Mouse (Mus musculus) heart, embryonic 10.5 days (tissue): Measurements from ENCODE around the gene Tfam. TPM values are rescaled to one million over a fixed set of nuclear protein-coding genes. Genes with fewer than 3 reads are reported as not detected.

ENCODE experiments used
- DNase-seq: peaks from one replicate; pipeline ENCODE4 v3.0.0-alpha.2; 2017; ENCODE audit warnings: low spot score
- H3K27ac ChIP-seq: fragments of 300-500 bp; sonication (generic); 2 replicates; pipeline ENCODE4 v1.5.1; 2016; ENCODE audit warnings: mild to moderate bottlenecking
- H3K27me3 ChIP-seq: fragments of 300-500 bp; sonication (generic); 2 replicates; pipeline ENCODE4 v1.6.1; 2016; ENCODE audit warnings: mild to moderate bottlenecking; ENCODE audit not compliant: poor library complexity, insufficient read depth, severe bottlenecking
- H3K36me3 ChIP-seq: fragments of 300-500 bp; sonication (generic); 2 replicates; pipeline ENCODE4 v1.6.1; 2016; ENCODE audit warnings: mild to moderate bottlenecking, moderate library complexity
- H3K4me1 ChIP-seq: fragments of 300-500 bp; sonication (generic); 2 replicates; pipeline ENCODE4 v1.6.1; 2016; ENCODE audit warnings: mild to moderate bottlenecking
- H3K4me3 ChIP-seq: fragments of 300-500 bp; sonication (generic); 2 replicates; pipeline ENCODE4 v1.5.1; 2016; ENCODE audit warnings: mild to moderate bottlenecking, moderate library complexity
- H3K9me3 ChIP-seq: fragments of 300-500 bp; sonication (generic); 2 replicates; pipeline ENCODE4 v1.6.1; 2016; ENCODE audit warnings: mild to moderate bottlenecking, moderate library complexity
- WGBS: fragments of 180-500 bp; shearing (Covaris S2); methylation state at CpG from one replicate; pipeline ENCODE4 v1.1.7; 2016; 5-methylcytosine and 5-hydroxymethylcytosine counted together
- polyA plus RNA-seq: library from polyadenylated mRNA; unstranded; fragments of >200 nt; fragmentation: Nextera tagmentation; extraction: Ambion mirVana; gene quantifications from 2 replicates; pipeline ENCODE4 v1.2.1, GENCODE M21; 2016

The Tfam gene
- polyA plus RNA-seq: 57.8 and 78.1 TPM in 2 replicates

GRCm38 (mm10) chr10:71238240-71238554 lies at the start of gene Tfam:
Tfam (minus strand) TSS chr10:71238280.
- peak within 1 kb of the TSS; percentile 82 for H3K4me3 ChIP-seq
- peaks cover 11% of the 10 kb centered on the region; the same call in 1 of the 2 replicates for H3K4me1 ChIP-seq
- WGBS: 6% methylated on average over 7 of the region's 7 CpGs
- H3K36me3 ChIP-seq: peaks cover 25% of the 10 kb centered on the region
- peak within 1 kb of the TSS; percentile 93 for H3K27ac ChIP-seq
- DNase-seq: no peak
- peaks cover 5% of the 10 kb centered on the region; the same call in 1 of the 2 replicates for H3K27me3 ChIP-seq
- H3K9me3 ChIP-seq: no peaks in the 10 kb centered on the region

- under 1% methylated on average over 50 of the region's 50 CpGs for WGBS
- peak; percentile 90 for DNase-seq
- H3K27ac ChIP-seq: peak within 1 kb of the TSS; percentile 95
Measured at GRCm38 (mm10) chr10:71285126-71285580, 47.1 kb upstream of the Tfam start, which contains the start of gene Ube2d1. Ube2d1 (minus strand) TSS chr10:71285262.

GRCm38 (mm10) chr10:71284511-71285125 lies 46.5 kb upstream of the Tfam start:
- under 1% methylated on average over 41 of the region's 41 CpGs for WGBS
- peak; percentile 86 for DNase-seq

More at GRCm38 (mm10) chr10:71285126-71285580, 47.1 kb upstream of the Tfam start, which contains the start of gene Ube2d1:
- Histone ChIP-seq H3K36me3 (no peaks in the 10 kb centered on the region), H3K4me3 (peak within 1 kb of the TSS; percentile 97), H3K27me3 (peaks cover 13% of the 10 kb centered on the region; the same call in 1 of the 2 replicates), H3K9me3 (no peaks in the 10 kb centered on the region), H3K4me1 (peaks cover 9% of the 10 kb centered on the region; the same call in 1 of the 2 replicates)

DNA sequence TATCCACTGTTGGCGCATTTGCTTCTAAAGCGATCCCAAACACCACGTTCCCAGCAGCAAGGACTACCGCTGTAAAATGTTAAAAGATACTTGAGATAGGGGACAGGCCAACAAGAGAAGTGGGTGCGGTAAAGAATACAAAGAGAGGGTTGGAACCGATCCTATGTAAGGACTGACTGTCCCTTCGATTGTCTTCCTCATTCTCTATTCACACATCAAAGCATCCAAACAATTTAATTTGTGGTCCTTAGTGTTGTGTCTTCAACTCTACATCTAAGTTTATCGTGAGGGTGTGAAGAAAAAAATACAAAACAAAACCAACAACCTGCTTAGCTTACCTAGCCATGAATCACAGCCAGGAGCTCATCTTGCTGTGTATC lies 46.0 kb upstream of the Tfam start:
- H3K4me3 ChIP-seq: peak overlapping the region; percentile 97
- H3K27ac ChIP-seq: peak overlapping the region; percentile 95
- no peaks in the 10 kb centered on the region for H3K9me3 ChIP-seq
- H3K36me3 ChIP-seq: no peaks in the 10 kb centered on the region
- H3K27me3 ChIP-seq: peaks cover 13% of the 10 kb centered on the region; the same call in 1 of the 2 replicates
- peak; percentile 25 for DNase-seq
- H3K4me1 ChIP-seq: peaks cover 9% of the 10 kb centered on the region; the same call in 1 of the 2 replicates
- WGBS: 21% methylated on average over 8 of the region's 8 CpGs

More at GRCm38 (mm10) chr10:71284511-71285125, 46.5 kb upstream of the Tfam start:
- Histone ChIP-seq H3K27ac (peak overlapping the region; percentile 95), H3K36me3 (no peaks in the 10 kb centered on the region), H3K4me3 (peak overlapping the region; percentile 97), H3K4me1 (peaks cover 9% of the 10 kb centered on the region; the same call in 1 of the 2 replicates), H3K9me3 (no peaks in the 10 kb centered on the region), H3K27me3 (peaks cover 13% of the 10 kb centered on the region; the same call in 1 of the 2 replicates)

DNA sequence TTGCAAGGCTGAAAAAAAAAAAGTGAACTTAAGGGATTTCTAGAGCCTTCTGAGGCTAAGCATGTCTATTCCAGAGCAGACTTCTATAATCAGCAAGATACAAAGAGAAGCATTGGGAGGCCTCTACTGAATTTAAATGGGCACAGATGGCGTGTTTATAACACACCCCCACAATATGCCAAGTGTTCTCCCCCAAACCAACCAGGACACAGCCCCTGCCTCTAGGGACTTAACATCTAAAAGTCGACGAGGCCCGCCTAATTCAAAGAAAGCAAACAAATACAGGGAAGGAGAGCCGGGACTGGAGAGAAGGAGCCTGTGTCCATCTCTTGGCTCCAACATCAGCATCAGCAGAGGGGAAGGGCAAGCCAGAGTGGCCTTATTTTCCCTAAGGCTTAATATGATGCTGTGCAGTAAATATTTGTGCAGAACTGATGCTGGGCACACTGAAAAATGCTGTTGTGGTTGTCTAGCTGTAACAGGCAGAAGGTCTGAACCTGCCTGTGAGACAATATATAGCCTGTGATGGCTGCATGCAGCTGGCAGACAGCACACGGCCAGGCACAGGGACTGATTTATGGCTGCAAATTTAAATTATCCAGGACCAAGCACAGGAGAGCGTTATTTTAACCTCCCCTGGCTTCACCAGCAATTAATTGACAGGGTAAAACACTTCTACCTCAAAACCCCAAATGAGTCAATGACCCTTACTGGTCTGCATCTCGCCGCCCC lies 35.1 kb upstream of the Tfam start:
- WGBS: 75% methylated on average over 9 of the region's 9 CpGs
- no peak overlapping the region for H3K4me3 ChIP-seq
- no peaks in the 10 kb centered on the region for H3K9me3 ChIP-seq
- H3K36me3 ChIP-seq: no peaks in the 10 kb centered on the region
- H3K27ac ChIP-seq: no peak overlapping the region
- peaks cover 6% of the 10 kb centered on the region; the same call in 1 of the 2 replicates for H3K4me1 ChIP-seq
- H3K27me3 ChIP-seq: no peaks in the 10 kb centered on the region
- DNase-seq: no peak

DNA sequence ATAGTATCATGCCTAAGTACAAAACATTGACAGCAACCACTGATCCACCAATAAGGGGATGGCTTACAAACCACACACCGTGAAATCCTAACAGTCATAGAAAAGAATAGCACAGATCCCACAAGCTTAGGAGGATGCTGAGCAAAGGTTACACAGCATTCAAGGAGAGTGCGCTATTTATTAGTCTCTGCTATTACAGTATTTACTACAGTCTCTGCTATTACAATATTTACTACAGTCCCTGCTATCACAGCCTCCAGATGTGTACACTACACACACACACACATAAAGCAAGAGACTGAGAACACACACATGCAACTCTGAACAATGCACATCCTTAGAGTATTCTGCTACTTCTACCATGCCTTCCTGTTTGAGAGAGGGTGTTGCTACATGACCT lies 29.9 kb upstream of the Tfam start:
- Histone ChIP-seq H3K9me3 (no peaks in the 10 kb centered on the region), H3K27ac (no peak overlapping the region), H3K36me3 (no peaks in the 10 kb centered on the region), H3K4me3 (no peak overlapping the region), H3K27me3 (no peaks in the 10 kb centered on the region), H3K4me1 (peaks cover 11% of the 10 kb centered on the region)
- DNase-seq: no peak
- WGBS: 78% methylated on average over 2 of the region's 2 CpGs

DNA sequence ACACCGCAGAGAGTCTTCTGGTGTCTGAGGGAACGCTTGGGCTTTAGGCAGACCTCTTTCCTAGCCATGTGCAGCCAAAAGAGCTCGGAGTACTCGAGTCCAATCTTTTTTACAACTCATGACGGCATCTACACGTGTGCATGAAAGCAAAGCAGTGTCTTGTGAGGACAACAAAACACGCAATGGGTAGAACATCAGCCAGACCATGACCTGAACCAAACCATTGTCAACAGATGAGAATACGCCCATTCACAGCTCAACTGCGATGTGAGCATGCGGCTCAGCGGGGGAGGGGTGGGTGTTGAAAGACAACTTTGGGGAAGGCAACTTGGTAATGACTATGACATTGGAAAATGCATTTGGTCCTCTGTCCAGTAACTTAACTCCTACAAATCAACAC lies 29.4 kb upstream of the Tfam start:
- no peak for DNase-seq
- no peak overlapping the region for H3K27ac ChIP-seq
- WGBS: 77% methylated on average over 11 of the region's 11 CpGs
- H3K9me3 ChIP-seq: no peaks in the 10 kb centered on the region
- no peaks in the 10 kb centered on the region for H3K36me3 ChIP-seq
- H3K27me3 ChIP-seq: no peaks in the 10 kb centered on the region
- no peak overlapping the region for H3K4me3 ChIP-seq
- peaks cover 11% of the 10 kb centered on the region for H3K4me1 ChIP-seq

GRCm38 (mm10) chr10:71265067-71265466 lies 27.0 kb upstream of the Tfam start:
- Histone ChIP-seq H3K4me1 (peaks cover 11% of the 10 kb centered on the region), H3K36me3 (peaks cover 16% of the 10 kb centered on the region; the same call in 1 of the 2 replicates), H3K4me3 (no peak overlapping the region), H3K27me3 (no peaks in the 10 kb centered on the region), H3K27ac (no peak overlapping the region), H3K9me3 (no peaks in the 10 kb centered on the region)
- DNase-seq: no peak
- 87% methylated on average over 4 of the region's 4 CpGs for WGBS

DNA sequence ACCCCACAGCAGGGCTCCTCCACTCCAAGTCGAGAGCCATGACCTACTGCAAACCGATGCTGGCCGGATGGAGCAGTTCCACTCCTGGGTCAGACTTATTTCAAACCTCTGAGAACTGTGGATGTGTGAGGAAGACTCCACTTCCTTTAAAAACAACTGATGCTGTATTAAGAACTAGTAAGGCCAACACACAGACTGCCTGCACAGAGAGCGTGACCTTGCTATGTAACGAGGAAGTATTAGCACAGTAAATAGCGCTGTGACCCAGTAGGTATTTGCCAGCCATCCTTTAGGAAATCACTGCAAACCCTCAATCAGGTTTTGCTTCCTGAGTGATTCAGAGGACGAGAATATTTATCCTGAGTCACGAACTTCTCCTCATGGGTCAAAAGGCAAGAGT lies 23.6 kb upstream of the Tfam start:
- WGBS: 73% methylated on average over 8 of the region's 8 CpGs
- H3K36me3 ChIP-seq: peaks cover 44% of the 10 kb centered on the region
- H3K4me3 ChIP-seq: no peak overlapping the region
- H3K9me3 ChIP-seq: no peaks in the 10 kb centered on the region
- H3K27me3 ChIP-seq: no peaks in the 10 kb centered on the region
- no peak overlapping the region for H3K27ac ChIP-seq
- H3K4me1 ChIP-seq: no peaks in the 10 kb centered on the region
- no peak for DNase-seq

DNA sequence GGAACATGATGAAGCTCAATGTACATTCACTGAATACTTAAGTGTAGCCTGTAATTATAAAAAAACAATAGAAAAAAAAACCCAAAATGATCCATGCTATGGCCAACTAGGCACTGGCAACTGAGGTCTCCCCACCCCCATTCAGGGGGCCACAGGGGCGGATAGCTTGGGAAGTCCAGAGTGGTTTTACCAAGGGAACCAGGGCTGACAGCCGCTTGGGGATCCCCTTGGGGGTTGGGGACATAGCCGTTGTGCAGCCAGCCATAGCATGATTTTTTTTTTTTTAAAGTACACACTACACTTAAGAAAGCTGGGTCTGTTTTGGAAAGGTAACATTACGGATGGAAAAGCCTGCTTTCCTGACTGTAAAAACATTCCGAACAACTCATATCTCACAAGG lies 20.9 kb upstream of the Tfam start:
- WGBS: 76% methylated on average over 5 of the region's 5 CpGs
- no peak for DNase-seq
- Histone ChIP-seq H3K27me3 (no peaks in the 10 kb centered on the region), H3K27ac (no peak overlapping the region), H3K9me3 (no peaks in the 10 kb centered on the region), H3K4me1 (no peaks in the 10 kb centered on the region), H3K36me3 (peaks cover 65% of the 10 kb centered on the region), H3K4me3 (no peak overlapping the region)

DNA sequence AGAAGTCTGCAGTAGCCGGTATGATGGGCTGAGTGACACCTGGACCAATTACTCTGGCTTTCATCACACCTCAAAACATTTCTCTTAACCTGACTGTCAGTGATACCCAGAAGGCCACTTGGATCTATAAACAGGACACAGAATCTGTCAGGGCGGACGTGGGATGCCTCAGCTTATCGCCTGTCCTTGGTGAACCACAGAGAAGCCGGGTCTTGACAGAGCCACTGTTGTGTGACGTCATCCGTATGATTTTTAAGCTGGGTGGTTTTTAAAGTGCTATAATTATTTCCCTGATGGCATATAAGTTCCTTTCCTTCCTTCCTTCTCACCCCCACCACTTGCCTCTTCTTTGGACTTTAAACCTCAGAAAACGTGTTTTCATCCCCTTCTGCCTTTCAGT lies 20.4 kb upstream of the Tfam start:
- H3K27me3 ChIP-seq: no peaks in the 10 kb centered on the region
- no peaks in the 10 kb centered on the region for H3K9me3 ChIP-seq
- no peak overlapping the region for H3K4me3 ChIP-seq
- peaks cover 65% of the 10 kb centered on the region for H3K36me3 ChIP-seq
- DNase-seq: no peak
- H3K4me1 ChIP-seq: no peaks in the 10 kb centered on the region
- 78% methylated on average over 8 of the region's 8 CpGs for WGBS
- H3K27ac ChIP-seq: no peak overlapping the region

GRCm38 (mm10) chr10:71253147-71253546 lies 15.1 kb upstream of the Tfam start:
- H3K4me3 ChIP-seq: no peak overlapping the region
- peaks cover 35% of the 10 kb centered on the region for H3K36me3 ChIP-seq
- no peak for DNase-seq
- H3K27ac ChIP-seq: no peak overlapping the region
- peaks cover 5% of the 10 kb centered on the region; the same call in 1 of the 2 replicates for H3K4me1 ChIP-seq
- 81% methylated on average over 4 of the region's 4 CpGs for WGBS
- H3K9me3 ChIP-seq: no peaks in the 10 kb centered on the region
- H3K27me3 ChIP-seq: no peaks in the 10 kb centered on the region

GRCm38 (mm10) chr10:71252421-71252820 lies 14.3 kb upstream of the Tfam start:
- Histone ChIP-seq H3K36me3 (peaks cover 28% of the 10 kb centered on the region), H3K27ac (no peak overlapping the region), H3K9me3 (no peaks in the 10 kb centered on the region), H3K4me3 (no peak overlapping the region), H3K27me3 (no peaks in the 10 kb centered on the region), H3K4me1 (peaks cover 5% of the 10 kb centered on the region; the same call in 1 of the 2 replicates)
- 74% methylated on average over 5 of the region's 5 CpGs for whole genome bisulfite sequencing
- DNase-seq: peak; percentile 45
